Mouse (Mus musculus): ENCODE results near the gene Fank1.

- TF ChIP-seq CTCF (IDR thresholded peaks at IDR 0.05) (no peak), POLR2A (IDR thresholded peaks at IDR 0.05; ENCODE audit: insufficient read depth, low read depth, low read length) (no peak)
These were observed 16.9 kb upstream of the Fank1 start for GRCm38 (mm10) chr7:133759611-133760353.
